Mouse (Mus musculus) olfactory bulb, adult 2 months (tissue): ENCODE results near the gene Pde4b. TPM values are rescaled to one million over a fixed set of nuclear protein-coding genes. Genes with fewer than 3 reads are reported as not detected.

Experiments
- H3K27ac ChIP-seq: fragments of 200-500 bp; 2 replicates; pipeline ENCODE4 v1.5.1; 2012; ENCODE audit warnings: low read depth, low read length; ENCODE audit not compliant: insufficient read depth
- H3K4me1 ChIP-seq: fragments of 200-500 bp; 2 replicates; pipeline ENCODE4 v1.6.1; 2012; ENCODE audit warnings: low read length; ENCODE audit not compliant: control insufficient read depth, insufficient read depth
- H3K4me3 ChIP-seq: fragments of 200-500 bp; 2 replicates; pipeline ENCODE4 v1.5.1; 2012; ENCODE audit warnings: mild to moderate bottlenecking, low read depth, low read length, moderate library complexity; ENCODE audit not compliant: insufficient read depth
- CTCF ChIP-seq: fragments of 200-500 bp; IDR thresholded peaks from 2 replicates; pipeline ENCODE4 v1.5.1; 2012; ENCODE audit warnings: low read depth, mild to moderate bottlenecking, low read length, moderate library complexity; ENCODE audit not compliant: insufficient read depth
- POLR2A ChIP-seq: fragments of 200-500 bp; IDR thresholded peaks from 2 replicates; pipeline ENCODE4 v1.6.1; 2012; ENCODE audit warnings: mild to moderate bottlenecking, low read depth, low read length, moderate library complexity; ENCODE audit not compliant: insufficient read depth
- WGBS: fragments of 180-500 bp; shearing (Covaris S2); methylation state at CpG from one replicate; pipeline ENCODE4 v1.1.7; 2018; 5-methylcytosine and 5-hydroxymethylcytosine counted together
- polyA plus RNA-seq: library from polyadenylated mRNA; stranded (reverse); fragments of >200 nt; gene quantifications from 2 replicates; pipeline ENCODE4 v1.2.4, GENCODE M21; 2012; ENCODE audit warnings: low replicate concordance; ENCODE audit not compliant: missing spikeins, insufficient read depth, insufficient read length

The Pde4b gene
- polyA plus RNA-seq, 1 experiment = not detected

DNA sequence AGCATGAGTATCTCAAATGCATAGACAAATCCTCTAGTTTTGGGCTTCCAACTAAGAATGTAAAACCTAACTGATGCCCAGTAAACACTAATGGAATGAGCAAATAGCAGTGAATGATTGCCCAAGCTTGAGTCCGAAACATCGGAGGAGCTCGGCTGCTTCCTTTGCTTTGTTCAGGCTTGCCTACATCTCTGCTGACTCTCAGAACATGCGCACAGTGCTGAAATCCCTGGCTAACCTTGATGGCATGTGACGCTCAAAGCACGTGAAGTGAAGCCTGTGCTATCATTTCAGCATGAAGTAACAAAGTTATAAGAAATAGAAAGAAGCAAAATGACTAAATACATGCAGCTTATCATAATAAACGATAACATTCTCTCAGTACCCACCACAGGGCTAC, 425.6 kb downstream of the Pde4b start:
- Histone ChIP-seq H3K4me3 (no peak overlapping the region), H3K4me1 (peaks cover 4% of the 10 kb centered on the region), H3K27ac (no peak overlapping the region)
- no peak for TF ChIP-seq CTCF
- no peak for TF ChIP-seq POLR2A
- 93% methylated on average over 7 of the region's 7 CpGs for WGBS

DNA sequence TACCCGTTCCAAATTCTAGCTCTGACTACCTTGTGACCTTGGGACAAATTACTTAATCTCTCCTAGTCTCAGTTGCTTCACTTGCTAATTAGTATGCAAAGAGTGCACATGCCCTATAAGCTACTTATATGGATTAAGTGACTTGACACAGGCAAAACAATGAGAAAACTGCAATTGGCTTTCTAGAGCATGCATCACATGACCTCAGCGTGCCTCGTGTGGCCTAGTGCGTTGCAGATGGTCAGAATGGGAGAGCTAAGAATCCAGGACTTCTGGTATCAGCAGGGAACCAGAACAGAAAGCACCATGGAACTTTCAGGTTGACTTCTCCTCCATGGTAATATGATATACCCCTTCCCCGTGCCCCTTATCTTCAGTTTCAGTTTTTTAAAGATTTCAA, 426.2 kb downstream of the Pde4b start:
- Histone ChIP-seq H3K4me3 (no peak overlapping the region), H3K4me1 (peaks cover 4% of the 10 kb centered on the region), H3K27ac (no peak overlapping the region)
- TF ChIP-seq POLR2A (no peak), CTCF (no peak)
- WGBS = 87% methylated on average over 5 of the region's 5 CpGs

DNA sequence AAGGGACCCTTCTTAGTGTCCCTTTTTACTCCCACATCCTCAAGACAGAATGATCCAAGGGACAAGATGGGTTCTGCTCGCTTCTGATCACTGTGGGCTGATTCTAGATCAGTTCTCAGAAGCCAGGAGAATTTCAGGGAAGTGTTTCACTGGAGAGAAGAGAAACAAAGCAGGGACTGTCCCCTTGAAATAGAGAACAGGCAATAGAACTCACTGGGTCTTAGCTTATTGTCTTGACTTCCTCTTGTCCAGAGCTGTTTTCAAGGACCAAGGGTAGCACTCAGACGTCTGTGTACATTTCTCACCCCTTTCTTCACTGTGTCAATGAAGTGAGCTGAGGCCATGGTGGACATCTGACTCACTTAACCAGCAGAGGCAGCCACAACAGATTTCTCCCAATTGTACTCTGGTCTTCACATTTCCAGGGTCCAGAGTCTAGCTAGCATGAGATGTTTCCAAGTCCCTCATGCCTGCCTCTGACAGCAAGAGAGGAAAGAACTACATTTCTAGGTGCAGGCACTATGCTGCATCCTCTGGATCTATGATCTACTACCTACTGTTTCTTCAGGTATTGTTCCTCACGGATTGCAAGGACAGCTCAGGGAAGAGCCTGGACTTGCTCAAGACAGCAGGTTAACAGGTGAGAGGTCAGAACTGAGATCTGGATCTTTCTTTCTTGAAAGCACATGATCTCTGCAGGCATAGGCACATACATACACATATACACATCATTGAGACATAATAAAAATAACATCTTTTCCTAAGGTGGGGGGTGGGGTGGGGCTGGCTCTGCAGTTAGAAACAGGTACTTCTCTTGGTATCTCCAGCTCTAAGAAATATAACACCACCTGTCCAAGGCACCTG, 427.9 kb downstream of the Pde4b start:
- no peak for TF ChIP-seq POLR2A
- TF ChIP-seq CTCF = no peak
- Histone ChIP-seq H3K27ac (no peak overlapping the region), H3K4me3 (no peak overlapping the region), H3K4me1 (peaks cover 4% of the 10 kb centered on the region)
- 84% methylated on average over 3 of the region's 3 CpGs for WGBS

DNA sequence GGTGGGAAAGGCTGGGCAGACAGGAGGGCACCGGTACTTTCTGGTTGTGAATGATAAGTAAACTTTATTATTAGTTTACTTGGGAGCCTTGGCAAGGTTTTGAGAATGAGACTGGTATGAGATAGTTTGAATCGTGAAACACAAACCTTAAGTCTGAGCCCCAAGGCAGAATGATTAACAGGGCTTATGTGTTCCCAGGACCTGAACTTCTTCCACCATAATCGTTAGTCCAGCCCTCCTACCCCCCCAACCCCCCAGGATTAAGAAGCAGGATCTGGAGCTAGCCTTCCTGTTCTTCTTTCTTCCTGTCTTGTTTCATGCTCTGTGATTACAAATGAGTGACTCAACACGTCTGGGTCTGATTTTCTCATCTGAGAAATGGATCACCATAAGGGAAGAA, 429.1 kb downstream of the Pde4b start:
- H3K27ac ChIP-seq = no peak overlapping the region
- 71% methylated on average over 4 of the region's 4 CpGs for WGBS

DNA sequence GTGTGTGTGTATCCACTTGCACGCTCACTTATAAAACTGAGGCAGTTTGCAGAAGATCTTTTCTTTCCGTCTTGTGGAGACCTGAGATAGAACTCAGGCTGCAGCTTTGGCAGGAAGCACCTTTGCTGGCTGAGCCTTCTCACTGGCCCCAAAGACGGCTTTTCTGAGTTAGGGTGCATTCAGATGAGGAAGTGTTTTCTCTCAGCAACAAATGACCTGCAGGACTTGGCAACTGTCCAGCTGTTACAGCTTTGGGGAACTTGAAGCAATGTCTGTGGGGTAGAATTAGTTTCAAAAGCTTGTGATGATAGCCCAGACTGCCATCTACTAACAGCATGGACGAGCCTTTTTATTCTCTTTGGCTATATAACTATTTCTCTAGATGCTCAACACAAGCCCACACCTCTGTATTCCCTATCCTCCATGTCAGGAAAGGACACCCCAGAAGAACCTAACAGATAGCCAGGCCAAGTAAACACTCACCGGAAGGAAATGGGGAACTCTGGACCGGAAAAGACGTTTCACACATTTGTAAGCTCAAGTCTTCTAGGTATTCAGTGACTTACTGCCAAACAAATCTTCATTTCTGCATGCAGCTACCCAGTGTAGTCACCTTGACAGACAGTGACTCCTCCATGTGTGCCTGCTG, 429.8 kb downstream of the Pde4b start:
- no peak for TF ChIP-seq POLR2A
- no peak for TF ChIP-seq CTCF
- Histone ChIP-seq H3K4me3 (no peak overlapping the region), H3K27ac (no peak overlapping the region), H3K4me1 (no peaks in the 10 kb centered on the region)
- WGBS = 73% methylated on average over 7 of the region's 7 CpGs

More for the DNA sequence above, 429.1 kb downstream of the Pde4b start:
- TF ChIP-seq POLR2A (no peak), CTCF (no peak)
- Histone ChIP-seq H3K4me1 (peaks cover 4% of the 10 kb centered on the region), H3K4me3 (no peak overlapping the region)

DNA sequence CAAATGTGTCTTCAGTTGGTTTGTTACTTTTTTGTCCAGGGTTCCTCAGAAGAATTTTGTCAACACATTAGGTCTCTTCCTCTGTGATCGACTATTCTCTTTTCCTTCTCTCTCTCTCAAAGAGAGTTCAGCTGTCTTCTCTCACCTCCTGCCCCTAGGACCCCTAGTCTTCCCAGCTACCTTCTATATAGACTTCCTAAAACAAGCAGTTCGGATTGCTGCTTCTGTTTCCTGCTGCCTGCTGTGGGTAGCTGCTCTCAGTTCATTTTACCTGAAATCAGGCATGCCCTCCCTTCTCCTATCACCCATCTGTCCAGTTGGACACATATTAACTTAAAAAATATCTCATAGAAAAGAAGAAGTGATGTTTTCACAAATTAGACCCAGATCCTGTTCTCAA, 430.3 kb downstream of the Pde4b start:
- Histone ChIP-seq H3K4me1 (no peaks in the 10 kb centered on the region), H3K27ac (no peak overlapping the region), H3K4me3 (no peak overlapping the region)
- no peak for TF ChIP-seq POLR2A
- no peak for TF ChIP-seq CTCF
- 76% methylated on average over 2 of the region's 2 CpGs for WGBS

DNA sequence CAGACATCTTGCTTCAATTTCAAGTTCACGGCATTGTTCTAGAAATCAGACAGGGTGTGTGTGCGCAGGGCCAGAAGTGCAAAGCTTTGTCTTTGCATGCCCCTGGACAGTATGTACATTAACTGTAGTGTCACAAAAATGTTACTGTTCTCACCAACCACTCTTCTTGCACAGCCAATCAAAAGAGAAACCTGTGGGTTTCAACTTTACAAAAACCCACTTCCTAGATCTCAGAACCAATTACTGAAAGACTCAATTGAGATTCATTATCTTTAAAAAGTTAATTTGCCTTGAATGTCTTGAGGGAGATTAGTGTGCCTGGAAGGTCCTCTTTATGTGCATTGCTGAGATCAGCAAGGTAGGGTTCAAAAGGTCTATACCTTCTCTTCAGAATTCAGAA, 431.0 kb downstream of the Pde4b start:
- no peaks in the 10 kb centered on the region for H3K4me1 ChIP-seq
- H3K27ac ChIP-seq = no peak overlapping the region
- no peak overlapping the region for H3K4me3 ChIP-seq
- WGBS = 96% methylated on average over 2 of the region's 2 CpGs
- TF ChIP-seq POLR2A = no peak
- no peak for TF ChIP-seq CTCF

DNA sequence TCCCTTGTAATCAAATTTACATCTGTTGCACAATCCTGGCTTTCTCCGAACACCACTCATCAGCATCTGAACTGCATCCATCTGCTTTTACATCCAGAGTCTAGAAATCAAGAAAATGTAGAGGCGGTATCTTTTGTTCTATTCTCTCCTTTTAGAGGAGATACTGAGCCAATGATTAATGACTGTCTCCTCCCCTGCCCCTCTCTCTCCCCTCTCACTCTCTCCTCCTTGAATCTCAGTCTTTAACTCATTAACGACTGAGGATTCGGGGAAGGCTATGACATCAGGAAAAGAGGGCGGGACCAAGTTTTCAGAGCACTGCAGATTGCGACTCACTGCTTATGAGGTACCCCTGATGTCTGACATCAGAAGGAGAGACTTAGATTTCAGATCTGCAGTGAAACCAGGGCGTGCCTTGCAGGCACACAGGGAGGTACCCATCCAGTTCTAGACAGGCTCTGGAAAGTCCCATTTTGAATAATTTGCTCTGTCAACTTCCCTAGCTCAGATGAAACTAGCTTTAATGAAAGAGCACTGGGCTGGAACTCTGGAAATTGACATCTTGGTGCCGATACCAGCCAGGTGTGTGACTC, 433.4 kb downstream of the Pde4b start:
- WGBS = 78% methylated on average over 8 of the region's 8 CpGs
- TF ChIP-seq POLR2A (no peak), CTCF (no peak)
- Histone ChIP-seq H3K4me3 (no peak overlapping the region), H3K27ac (no peak overlapping the region), H3K4me1 (no peaks in the 10 kb centered on the region)

DNA sequence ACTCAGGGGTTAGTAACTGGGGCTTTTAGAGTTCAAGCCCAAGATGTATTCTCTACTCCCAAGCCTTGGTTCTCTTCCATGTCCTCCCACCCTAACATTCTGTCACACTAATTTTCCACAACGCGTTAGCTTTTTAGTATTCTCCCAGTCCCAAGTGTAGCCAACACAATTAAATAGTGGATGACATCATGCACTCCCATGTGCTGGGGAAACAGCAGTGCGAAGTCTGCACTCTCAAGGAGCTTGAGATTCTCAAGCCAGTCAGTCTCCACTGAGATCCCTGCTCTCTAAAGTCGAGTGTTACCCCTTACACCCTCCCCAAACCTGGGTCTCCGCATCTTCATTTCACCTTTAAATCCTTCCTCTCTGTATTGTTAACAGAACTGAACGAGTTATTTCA, 434.1 kb downstream of the Pde4b start:
- TF ChIP-seq CTCF (no peak), POLR2A (no peak)
- H3K27ac ChIP-seq = no peak overlapping the region
- no peaks in the 10 kb centered on the region for H3K4me1 ChIP-seq
- no peak overlapping the region for H3K4me3 ChIP-seq
- 49% methylated on average over 6 of the region's 6 CpGs for WGBS

DNA sequence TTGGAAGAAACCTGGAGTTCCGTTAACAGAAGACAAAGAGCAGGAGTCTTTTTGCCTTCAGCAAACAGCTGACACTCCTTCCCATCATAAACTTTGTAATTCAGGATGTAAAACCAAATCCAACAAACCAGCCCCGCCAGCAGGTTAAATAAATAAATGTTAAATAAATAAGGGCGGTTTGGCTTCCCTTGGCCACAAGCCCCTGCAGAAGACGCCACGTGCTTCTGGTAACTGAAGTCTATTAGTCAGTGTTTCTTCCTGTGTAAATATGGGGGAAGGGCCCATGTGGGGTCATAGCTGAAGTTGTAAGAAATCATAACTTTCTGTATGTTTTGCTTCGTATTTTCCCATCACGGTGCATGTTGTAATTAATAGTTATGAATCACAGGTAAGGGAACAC, 440.0 kb downstream of the Pde4b start:
- WGBS = 82% methylated on average over 7 of the region's 7 CpGs
- H3K4me3 ChIP-seq = no peak overlapping the region
- TF ChIP-seq POLR2A (no peak), CTCF (no peak)
- H3K4me1 ChIP-seq = no peaks in the 10 kb centered on the region
- no peak overlapping the region for H3K27ac ChIP-seq
